Mouse (Mus musculus): Measurements from ENCODE around the gene Dazap1. TPM values are rescaled to one million over a fixed set of nuclear protein-coding genes. Genes with fewer than 3 reads are reported as not detected.

Dazap1 gene
- total RNA-seq, 2 experiments from 2014 or later, result 76.9 to 93.8 TPM

DNA sequence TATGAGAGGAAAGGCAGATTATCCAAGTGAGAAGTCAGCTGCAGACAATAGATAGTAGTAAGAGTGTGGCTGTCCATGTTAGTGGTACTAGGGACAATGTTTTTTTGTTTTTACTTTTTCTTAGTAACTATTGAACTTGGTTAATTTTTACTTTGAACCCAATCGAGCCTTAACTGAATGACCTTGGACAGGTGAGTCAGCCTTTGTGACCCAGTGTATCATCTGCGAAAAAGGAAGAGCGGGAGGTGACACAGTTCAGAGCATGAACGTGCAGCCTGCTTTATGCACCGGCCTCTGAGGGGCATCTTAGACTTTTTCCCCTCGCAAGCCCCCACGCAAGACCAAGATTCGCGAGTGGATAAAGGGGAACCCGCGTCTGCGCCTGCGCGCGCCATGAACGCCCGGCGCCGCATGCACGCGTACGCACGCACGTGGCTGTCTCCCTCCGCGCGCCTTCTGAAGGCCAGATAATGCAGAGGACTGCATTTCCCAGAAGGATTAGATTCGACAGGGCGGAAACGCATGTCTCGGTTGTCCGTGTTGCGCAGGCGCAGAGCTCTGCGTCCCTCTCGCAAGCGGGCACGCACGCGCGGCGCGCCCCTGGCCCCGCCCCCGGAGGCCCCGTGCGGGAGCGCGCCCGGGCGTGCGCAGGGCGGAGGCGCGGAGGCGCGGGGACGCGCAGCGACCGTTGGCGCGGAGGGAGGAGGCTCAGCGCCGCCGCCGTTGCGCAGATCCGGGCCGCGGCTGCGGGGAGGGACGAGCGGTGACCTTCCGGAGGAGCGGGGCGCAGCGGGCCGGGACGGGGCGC is 3.3 kb downstream of the Dazap1 start:
- peak; percentile 100 for DNase-seq (ENCODE audit: low spot score in 2 of 2)
- intact Hi-C loops (cut with DNase I), result no loop called here

DNA sequence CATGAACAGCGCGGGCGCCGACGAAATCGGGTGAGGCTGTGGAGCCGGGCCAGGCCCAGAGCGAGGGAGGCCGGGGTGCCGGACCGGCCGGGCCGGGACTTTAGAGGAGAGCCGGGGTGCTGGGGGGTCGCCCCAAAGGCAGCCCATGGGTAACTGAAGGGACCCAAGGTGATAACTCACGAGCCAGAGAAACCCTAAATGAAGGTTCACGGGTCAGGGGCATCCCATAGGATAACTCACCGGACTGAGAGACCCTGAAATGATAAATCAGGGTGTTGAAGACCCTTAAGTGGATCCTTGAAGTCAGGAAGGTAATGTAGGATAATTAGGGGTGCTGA is 3.8 kb downstream of the Dazap1 start:
- intact Hi-C loops (cut with DNase I), result no loop called here
- no peak for DNase-seq (ENCODE audit: low spot score in 2 of 2)

DNA sequence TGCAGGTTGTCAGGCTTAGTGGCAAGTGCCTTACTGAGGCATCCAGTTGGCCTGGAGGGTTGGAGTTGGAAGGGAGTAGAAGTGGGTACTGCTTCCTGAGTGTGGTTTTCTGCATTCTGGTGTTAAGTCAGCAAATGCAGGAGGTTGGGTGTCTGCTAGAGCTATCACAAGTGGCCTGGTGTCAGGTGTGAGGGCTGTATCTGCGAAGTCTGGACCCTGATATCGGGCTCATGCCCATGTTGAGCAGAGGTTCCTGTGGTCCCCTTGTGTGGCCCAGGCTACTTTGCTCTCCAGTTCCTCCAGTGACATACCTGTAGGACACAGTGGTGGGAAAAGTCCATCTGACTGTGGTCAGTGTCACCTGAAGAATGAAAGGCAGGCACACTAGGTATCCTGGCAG is 8.8 kb downstream of the Dazap1 start:
- intact Hi-C loops (cut with DNase I), result loop anchor here (2.0 kb wide), 1 partner anchor 19 kb away; no protein-coding TSS in a partner anchor
- no peak for DNase-seq (ENCODE audit: low spot score in 2 of 2)

DNA sequence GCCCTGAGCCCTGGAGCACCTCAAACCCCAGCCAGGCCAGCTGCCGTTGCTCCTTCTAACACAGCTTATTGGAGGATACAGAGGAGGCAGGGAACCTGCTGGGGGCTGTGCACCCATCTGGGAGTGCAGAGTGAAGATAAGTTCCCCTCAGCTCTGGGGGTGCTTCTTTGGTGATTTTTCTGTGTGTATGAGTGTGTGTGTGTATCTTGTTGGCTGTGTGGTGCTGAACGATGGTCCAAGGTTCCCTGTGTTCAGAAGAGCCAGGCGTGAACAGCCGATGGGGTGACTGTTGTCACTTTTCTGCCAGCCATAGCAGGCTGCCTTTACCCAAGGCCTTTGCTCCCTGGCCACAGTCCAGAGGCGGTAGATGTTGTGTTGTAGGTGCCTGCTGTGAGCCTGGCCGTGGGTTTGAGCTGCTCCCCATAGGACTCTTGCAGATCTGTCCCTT is 9.5 kb downstream of the Dazap1 start:
- intact Hi-C loops (cut with DNase I), result loop anchor here (2.0 kb wide), 1 partner anchor 18 kb away; no protein-coding TSS in a partner anchor
- no peak for DNase-seq (ENCODE audit: low spot score in 2 of 2)

DNA sequence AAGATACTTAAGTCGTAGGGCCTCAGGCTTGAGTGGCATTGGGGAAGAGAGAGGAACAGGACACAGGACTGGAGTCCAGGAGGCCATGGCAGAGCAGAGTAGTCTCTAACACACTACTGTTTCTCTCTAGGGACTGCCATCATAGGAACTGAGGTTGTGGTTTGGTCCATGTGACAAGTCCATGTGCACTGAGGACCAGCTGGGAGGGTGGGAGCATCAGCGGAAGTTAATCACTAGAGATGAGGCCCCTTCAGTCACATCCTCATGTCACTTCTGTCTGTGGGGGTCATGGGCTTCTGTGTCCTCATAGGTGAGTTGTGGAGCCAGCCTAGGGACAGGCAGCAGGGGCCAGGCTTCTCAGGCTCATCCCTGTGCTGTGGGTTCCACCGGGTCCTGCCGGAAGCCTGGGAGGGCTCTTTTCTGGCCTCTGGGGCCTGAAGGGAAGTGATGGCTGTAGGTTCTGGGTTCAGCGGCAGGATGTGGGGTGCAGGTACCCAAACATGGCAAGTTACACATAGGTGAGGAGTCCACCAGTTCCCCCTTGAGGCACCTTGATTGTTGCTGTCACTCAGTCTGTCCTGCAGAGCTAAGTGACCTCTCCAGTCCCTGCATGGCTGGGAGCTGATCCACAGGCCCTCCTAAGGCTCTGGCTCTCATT is 10.0 kb downstream of the Dazap1 start:
- DNase-seq (ENCODE audit: low spot score in 2 of 2), result no peak
- intact Hi-C loops (cut with DNase I), result loop anchor here (2.0 kb wide), 1 partner anchor 17 kb away; no protein-coding TSS in a partner anchor

DNA sequence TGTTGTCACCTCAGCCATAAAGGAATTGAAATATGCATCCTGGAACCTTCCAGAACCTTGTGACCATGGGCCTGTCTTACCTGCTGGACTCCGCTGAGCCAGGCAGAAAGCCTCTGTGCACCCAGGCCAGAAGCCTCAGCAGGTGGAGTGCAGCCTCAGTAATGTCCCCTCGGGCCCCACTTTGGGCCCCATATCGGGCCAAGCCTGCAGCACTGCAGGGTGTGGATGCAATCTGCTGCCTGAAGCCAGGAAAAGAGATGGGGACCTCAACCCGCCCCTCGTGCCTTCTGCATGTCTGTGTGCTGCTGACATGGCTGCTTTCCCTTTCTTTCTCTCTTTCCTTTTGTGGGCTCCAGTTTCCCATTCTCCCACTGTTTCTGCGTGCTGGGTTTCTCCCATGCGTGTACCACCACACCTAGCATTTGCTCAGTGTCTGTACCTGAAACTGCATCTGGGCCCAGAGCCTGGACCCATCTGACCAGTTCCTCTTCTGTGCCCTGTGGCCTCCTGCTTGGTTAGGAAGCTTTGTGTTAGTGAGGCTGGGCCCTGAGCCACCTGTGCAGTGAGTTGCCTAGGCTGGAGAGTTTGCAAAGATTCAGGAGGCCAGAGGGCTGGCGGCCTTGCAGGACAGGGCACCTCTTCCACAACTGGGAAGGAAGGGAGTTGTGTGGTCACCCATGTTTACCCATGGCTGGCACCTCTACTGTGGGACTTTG is 10.7 kb downstream of the Dazap1 start:
- intact Hi-C loops (cut with DNase I), result loop anchor here (2.0 kb wide), 1 partner anchor 17 kb away; no protein-coding TSS in a partner anchor
- DNase-seq (ENCODE audit: low spot score in 2 of 2), result no peak

DNA sequence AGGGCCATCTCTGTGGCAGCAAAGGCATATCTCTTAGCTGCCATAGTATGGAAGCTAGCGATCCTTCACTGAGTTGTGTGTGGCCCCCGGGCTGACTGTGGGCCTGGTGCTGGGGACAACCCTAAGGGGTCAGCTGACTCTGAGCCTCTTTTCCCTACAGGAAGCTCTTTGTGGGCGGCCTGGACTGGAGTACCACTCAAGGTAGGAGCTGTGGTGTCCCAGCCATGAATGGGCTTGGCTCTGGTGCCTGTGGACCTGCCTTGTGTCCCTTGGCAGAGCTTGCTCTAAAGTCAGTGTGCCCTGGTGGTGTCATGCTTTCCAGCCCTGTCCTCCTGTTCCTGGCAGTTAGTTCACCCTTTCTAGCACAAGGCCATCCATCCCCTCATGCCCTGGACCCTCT is 12.6 kb downstream of the Dazap1 start:
- intact Hi-C loops (cut with DNase I), result no loop called here
- DNase-seq (ENCODE audit: low spot score in 2 of 2), result no peak

DNA sequence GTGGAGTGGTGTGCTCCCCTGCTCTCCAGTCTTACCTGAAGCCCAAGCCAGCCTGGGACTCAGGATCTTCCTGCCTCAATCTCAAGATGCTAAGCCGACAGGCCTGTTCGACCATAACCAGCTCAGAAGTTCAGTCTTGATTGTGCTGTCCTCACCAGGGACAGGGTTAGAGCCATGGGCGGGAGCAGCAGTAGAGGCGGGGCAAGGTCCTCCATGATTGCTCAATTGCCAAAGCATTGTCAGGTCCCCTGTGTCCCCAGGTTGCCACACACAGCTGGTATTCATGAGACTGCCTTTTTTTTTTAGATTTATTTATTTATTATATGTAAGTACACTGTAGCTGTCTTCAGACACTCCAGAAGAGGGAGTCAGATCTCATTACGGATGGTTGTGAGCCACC is 15.0 kb downstream of the Dazap1 start:
- intact Hi-C loops (cut with DNase I), result no loop called here
- no peak for DNase-seq (ENCODE audit: low spot score in 2 of 2)

DNA sequence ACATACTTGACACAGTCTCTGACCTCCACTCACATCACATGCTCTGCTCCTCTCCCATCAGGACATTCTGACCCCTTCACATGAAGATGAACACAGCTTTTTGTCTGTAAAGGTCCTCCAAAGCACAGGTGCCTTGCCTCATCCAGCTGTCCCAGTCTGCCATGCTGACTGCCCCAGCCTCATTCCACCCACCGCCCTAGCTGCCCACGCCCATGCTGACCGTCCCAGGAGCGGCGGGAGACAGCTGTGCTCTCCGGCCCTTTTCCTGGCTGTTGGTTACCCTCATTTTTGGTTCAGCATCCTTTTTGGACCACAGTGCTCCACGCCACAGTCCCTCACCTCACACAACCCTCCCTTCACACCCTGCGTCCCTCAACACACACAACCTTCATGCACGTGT is 17.1 kb downstream of the Dazap1 start:
- intact Hi-C loops (cut with DNase I), result no loop called here
- no peak for DNase-seq (ENCODE audit: low spot score in 2 of 2)

DNA sequence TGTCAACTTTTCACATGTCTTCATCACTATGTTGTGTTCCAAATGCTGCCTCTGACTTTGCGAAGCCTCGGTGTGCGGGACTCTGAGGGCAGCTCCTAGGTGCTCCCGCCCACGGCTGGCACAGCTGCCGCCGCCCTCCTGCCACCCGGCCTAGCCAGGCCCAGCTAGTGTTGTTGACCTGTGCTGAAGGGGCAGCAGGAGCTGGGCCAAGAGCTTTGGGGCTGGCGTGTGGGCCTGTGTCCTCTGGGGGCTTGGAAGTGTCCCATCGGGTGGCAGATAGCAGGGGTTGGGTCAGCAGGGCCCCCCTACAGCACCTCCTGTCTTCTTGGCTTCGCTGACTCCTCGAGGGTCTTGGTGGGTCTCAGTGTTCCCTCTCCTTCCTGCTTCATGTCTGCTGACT is 18.0 kb downstream of the Dazap1 start:
- intact Hi-C loops (cut with DNase I), result no loop called here
- no peak for DNase-seq (ENCODE audit: low spot score in 2 of 2)

DNA sequence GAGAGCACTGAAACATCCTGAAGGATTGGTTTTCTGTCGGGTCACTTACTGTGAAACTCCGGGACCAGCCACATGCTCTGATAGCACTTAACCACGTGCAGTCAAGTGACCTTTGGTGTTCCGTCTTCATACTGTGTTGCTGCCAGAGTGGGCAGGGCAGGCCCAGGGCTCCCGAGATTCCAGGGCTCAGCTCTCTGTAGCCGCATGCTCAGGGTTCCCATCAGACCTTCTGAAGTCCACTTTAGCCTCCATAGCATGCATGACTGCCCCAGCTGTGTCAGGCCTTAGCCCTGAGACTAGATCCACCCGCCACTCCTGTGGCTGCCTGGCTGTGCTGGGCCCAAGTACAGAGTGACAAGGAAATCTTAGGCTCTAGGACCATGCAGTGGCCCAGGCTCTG is 20.0 kb downstream of the Dazap1 start:
- intact Hi-C loops (cut with DNase I), result no loop called here
- no peak for DNase-seq (ENCODE audit: low spot score in 2 of 2)

DNA sequence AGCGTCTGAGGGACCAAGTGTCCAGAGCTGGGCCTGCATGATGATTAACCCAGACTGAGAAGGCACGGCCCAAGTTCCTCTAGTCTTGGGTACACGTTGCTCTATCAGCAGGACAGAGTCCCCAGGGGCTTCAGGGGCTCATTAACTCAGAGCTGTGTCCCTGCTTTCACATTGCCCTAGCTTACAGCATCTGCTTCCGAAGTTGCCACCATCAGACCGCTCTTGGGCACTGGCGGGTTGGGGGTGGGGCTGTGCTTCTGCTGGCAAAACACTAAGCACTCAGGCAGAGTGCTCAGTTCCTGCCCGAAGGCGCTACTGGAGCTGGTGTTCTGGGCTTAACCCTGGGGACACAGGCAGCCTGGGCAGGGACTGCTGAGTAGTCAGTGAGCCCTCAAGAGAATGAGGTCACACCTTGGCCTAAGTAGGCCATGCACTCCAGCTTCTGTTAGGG is 20.7 kb downstream of the Dazap1 start:
- intact Hi-C loops (cut with DNase I), result no loop called here
- no peak for DNase-seq (ENCODE audit: low spot score in 2 of 2)

DNA sequence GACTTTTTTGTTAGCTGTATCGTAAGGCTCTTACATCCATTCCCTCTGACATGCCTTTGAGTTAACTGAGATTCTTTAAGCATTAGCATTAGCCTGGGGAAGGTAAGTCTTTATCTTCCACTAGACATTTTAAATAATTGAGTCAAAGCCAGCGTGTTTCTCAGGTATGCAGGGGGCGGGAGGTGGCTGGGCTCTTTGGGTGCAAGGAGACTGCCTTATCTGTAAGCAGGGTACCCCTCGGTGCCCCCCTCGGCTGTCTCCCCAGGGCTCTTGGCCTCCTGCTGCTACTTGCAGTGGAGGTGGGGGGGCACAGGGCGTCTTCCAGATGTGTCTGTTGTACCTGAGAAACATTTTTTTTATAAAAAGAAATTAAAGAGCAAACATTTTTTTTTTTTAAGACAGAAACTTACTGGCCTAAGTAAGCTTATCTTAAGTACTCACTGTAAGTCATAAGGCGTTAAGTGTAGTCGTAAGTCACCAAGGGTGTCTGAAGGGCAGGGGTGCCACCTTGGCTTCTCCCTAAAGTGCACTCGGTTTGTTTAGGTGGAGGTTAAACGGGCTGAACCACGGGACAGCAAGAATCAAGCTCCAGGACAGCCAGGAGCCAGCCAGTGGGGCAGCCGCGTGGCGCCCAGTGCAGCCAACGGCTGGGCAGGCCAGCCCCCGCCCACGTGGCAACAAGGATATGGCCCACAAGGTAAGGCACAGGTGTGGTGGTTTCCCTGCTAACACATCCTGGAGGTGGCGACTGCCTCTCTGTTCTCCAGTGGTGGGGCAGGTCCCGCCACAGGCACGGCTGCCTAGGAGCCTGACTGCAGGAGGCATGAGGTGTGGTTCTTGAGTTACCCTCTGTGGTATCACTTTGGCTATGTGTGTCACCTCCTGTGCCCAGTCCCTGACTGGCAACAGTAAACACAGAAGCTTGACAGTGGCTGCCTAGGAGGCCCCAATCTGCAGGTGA is 21.5 kb downstream of the Dazap1 start:
- intact Hi-C loops (cut with DNase I), result no loop called here
- no peak for DNase-seq (ENCODE audit: low spot score in 2 of 2)

DNA sequence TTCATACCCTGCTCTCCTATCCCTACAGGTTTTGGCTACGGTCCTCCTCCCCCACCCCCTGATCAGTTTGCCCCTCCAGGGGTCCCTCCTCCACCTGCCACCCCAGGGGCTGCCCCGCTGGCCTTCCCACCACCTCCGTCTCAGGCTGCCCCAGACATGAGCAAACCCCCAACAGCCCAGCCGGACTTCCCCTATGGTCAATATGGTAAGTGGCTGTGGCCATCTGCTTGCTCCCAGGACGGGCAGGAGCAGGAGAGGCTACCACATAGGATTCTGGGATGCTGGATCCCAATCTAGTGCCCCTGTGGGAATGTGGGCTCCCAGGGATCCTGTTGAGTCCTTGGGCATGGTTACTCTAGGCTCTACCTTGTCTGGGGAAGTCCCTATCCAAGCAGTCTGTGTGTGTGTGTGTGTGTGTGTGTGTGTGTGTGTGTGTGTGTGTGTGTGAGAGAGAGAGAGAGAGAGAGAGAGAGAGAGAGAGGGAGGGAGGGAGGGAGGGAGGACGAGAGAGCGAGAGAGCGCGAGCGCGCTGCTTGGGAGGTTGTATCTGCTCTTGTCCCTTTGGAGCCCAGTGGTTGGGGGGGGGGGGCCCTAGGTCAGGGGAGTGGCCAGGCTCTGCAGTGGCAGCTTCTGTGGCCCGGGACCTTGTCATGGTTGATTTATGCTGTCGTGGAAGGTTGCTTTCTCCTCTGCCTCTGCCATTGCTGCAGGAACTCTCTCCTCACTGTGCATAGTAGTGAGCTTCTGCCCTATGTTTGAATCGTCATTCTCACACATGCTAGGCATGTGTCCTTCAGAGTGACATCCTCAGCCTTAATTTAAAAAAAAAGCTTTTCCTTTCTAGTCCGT is 24.2 kb downstream of the Dazap1 start:
- no peak for DNase-seq (ENCODE audit: low spot score in 2 of 2)
- intact Hi-C loops (cut with DNase I), result no loop called here

DNA sequence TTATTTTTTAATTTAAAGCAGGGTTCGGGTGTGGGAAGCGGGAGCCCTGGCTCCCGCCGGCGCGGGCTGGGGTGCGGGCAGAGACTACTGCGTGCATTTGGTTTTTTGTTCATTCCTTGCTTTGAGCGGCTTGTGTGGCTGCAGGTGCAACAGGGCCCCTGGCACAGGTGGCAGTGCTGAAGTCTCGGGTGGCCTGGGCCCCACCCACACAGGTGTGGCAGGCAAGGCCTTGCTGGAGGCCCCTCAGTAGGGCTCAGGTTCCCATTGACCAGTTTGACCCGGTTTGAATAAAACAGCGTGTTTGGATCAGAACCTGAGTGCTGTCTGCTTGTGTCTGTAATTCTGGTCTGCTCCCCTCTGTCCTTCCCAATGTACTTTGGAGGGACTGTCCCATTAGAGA is 26.8 kb downstream of the Dazap1 start:
- intact Hi-C loops (cut with DNase I), result loop anchor here (2.0 kb wide), 1 partner anchor 17 kb away; no protein-coding TSS in a partner anchor
- no peak for DNase-seq (ENCODE audit: low spot score in 2 of 2)

DNA sequence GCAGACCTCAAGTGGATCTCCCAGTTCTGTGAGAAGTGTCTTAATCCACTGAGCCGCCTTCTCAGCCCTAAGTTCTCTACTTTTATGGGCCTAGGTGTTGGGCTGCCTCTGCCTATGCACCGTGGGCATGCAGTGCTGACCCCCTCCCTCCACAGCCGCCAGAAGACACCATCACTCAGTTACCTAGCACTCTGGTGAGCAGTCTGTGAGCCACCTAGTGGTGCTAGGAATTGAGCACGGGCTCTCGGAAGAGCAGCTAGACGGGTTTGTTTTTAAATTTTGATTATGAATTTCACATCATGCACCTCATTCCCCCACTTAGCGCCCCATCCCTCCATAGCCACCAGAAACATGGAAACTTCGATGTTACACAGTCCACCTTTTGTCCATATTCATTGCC is 27.4 kb downstream of the Dazap1 start:
- no peak for DNase-seq (ENCODE audit: low spot score in 2 of 2)
- intact Hi-C loops (cut with DNase I), result loop anchor here (2.0 kb wide), 1 partner anchor 18 kb away; no protein-coding TSS in a partner anchor

DNA sequence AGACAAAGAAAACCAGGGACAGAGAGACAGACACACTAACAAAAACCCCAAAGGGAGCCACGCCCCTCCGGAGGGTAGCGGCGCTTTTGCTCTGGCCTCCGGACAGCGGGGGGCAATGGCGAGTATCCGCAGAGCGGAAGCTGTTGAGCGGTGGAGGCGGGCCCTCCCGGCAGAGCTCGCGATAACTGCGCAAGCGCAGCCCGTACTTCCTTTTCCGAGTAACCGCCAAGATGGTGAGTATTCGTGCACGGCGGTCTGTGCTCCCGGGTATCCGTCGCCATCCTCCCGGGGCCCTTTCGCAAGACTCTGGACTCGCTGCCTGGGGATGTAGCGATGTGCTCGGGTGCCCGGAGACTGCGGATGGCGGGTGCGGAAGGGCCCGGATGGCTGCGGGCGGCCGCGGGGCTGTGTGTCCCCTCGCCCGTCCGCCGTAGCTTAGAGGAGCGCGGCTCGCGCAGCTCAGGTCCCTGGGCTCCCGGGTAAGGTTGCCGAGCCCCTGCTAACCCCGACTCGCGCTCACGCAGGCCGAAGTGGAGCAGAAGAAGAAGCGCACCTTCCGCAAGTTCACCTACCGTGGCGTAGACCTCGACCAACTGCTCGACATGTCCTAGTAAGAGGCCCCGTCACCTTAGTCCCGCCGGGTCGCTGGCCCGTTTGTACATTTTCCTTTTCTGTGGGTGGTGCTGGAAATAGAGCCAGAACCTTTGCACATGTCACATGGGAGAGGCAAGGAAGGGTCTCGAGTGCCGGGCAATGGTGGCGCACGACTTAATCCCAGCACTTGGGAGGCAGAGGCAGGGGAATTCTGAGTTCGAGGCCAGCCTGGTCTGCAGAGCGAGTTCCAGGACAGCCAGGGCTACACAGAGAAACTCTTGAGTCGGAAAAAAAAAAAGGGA is 31.2 kb downstream of the Dazap1 start, which contains the start of gene Rps15:
Gene Rps15 (plus strand): TSS at position 203 of the 896 bp plus-strand sequence.
- DNase-seq (ENCODE audit: low spot score in 2 of 2), result peak; percentile 93 to 96
- intact Hi-C loops (cut with DNase I), result no loop called here

All from left cerebral cortex, postnatal 25 days (tissue).